Mouse (Mus musculus): Measurements from ENCODE around the gene Cstad.

Gene Cstad

GRCm38 (mm10) chr2:30629860-30630259 is 35.0 kb downstream of the Cstad start:
- DNase-seq = no peak

DNA sequence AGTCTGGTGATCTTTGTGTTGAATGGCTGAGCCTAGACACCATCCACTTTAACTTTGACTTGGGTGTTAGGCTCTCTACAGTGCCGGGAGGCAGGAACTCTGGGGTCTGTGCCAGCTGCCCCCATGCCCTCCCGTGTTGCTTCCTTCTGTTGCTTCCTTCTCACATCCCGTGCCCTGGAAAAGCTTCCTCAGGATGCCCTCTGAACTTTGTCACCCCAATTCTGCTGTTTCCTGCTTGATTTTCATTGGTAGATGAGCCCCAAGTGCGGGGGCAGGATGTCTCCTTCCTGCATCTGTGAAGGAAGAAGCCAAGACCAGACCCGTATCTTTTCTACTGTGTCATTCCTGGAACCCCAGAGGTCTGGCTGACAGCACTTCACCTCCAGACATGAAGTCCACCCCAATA is 41.4 kb downstream of the Cstad start:
- peak; percentile 55 to 73 for DNase-seq

- DNase-seq = no peak
Observed at GRCm38 (mm10) chr2:30637991-30638390, 43.2 kb downstream of the Cstad start.

- no peak for DNase-seq
Observed at GRCm38 (mm10) chr2:30640021-30640481, 45.2 kb downstream of the Cstad start.

DNA sequence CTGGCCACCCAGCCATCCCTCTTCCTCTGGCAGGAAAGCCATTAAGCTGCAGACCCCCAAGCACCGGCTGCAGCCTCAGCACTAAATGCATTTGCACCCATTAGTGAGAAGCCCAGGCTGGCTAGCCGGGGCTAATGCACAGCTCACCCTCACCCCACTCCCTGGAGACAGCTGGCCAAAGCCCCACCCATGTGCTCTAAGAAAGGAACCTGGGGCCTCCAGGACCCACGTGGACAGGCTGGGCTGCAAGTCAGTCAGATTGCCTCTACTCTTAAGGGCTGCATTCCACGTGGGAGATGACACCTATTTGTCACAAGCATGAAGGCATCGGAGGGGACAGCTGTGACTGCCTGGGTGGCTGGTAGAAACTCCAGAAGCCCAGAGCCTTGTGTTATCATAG is 48.0 kb downstream of the Cstad start:
- no peak for DNase-seq

DNA sequence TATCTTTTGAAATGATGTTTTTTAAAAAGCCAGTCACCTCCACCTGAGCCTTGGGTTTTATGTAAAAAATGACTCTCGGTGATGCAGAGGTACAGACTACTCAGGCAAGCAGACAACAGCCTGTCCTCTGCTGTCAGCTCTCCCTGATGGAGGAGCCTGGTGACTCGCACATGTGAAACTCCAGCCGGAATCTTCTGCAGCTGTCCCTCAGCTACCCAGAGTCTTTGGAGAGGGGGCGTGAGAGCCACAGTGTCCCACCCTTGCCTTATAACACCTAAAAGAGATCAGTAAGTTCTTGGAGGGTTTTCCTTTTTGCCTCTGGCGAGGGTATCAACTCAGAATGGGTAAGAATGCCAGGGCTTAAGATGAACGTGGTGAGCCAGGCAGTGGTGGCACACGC is 48.6 kb downstream of the Cstad start:
- no peak for DNase-seq

- DNase-seq = peak; percentile 36 to 62
Observed at GRCm38 (mm10) chr2:30646833-30647232, 52.0 kb downstream of the Cstad start.

GRCm38 (mm10) chr2:30647303-30647881 is 52.6 kb downstream of the Cstad start:
- DNase-seq = peak; percentile 32 to 43

DNA sequence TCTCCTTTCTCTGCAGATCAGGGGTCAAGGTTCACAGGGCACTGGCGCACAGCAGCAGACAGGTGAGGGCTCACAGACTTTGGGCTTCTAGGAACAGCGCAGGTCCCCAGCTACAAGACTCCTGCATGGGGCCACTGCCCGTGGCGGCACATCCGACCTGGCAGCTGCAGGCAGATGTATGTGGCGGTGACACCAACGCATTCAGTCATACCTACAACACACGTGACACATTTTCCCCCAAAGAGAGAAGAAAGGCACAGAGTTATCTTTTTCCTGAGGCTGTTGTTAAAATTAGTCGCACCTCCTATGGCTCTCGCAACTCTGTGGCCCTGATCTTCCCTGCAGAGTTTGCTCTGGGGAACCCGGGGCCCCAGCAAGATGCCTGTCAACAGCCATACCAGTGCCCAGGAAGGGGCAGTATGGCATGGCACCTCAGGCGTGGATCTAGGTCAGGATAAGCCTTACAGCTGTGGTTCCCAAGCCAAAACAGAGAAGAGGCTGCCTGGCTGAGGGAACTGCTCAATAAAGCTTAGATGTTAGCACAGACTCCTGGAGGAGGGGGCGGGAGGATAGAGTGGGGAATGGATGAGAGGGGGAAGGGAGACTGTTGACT is 53.1 kb downstream of the Cstad start:
- DNase-seq = no peak

GRCm38 (mm10) chr2:30650249-30650648 is 55.4 kb downstream of the Cstad start:
- no peak for DNase-seq

DNA sequence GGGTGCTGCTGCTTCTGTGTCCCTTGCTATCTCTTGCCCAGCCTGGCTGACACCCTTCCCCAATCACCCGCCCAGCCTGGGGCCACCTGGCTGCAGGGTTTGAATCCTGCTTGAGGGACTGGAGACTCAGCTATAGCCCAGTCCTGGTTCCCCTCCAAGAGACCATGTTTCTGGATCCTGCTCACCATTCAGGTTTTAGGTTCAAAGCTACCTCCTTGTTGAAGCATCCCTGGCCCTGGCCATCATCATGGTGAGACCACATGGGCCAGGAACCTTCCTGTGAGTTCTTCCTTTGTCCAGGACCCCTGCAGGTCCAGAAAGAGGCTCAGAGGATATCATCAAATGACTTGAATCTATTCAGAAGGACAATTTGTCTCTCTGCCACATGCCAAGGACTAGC is 57.0 kb downstream of the Cstad start:
- DNase-seq = no peak

DNA sequence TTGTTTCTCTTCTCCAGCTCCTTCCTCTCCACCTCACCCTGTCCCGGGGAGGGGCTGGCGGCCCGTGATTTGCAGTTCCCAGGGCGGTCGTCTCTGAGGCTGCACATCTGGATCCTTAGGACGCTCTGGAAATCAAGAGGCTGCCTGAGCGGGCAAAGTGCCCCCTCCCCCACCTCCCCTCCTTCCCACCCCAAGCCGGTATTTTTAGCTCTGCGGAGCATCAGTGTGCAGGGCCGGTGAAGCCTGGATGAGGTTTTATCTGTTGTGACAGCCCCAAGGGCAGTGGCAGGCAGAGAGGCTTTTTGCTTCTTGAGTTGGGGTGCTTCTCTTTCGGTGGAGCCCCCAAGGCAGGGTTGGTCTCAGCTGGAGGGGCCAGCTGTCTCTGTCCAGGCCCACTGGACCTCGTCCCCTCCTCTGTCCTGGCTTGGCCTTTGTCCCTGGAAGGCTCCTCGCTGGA is 57.8 kb downstream of the Cstad start:
- DNase-seq = no peak

DNA sequence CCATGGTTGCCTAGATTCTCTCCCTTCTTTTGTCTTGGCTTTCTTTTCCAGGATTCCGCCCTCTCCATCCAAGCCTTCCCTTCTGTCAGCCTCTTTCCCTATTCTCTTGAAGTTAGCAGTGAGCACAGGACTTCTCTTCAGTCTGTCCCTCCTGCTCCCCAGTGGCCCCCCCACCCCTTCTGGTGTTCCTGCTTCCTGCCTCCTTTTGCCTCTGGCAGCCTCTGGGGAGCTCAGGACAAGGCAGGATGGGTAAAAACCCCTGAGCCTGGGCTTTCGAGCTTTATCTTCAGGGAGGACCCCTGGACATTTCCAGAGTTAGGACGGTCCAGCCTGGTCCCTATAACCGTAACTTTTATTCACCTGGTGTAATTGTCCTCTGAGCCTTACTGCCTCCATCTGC is 58.2 kb downstream of the Cstad start:
- no peak for DNase-seq

DNA sequence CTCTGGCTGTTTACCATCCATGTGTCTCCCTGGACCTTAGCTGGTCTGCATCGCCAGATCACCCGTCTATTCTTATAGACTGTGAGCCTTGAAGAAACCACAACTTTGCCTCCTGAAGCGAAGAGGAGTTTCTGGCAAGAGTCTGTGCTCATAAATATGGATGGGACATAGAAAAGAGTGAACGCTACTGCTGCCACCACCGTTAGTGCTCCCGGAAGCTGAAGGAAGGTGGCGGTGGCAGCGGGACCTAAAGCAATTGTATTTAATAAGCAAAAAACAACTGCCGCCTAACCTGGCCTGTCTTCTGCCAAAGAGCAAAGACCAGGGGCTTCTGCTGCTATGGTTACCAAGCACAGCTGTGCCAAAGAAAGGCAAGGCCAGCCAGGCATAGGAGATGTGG is 59.3 kb downstream of the Cstad start:
- DNase-seq = peak in 1 of 2 experiments; percentile 25

GRCm38 (mm10) chr2:30654582-30654981 is 59.7 kb downstream of the Cstad start:
- DNase-seq = peak; percentile 82 to 92

DNA sequence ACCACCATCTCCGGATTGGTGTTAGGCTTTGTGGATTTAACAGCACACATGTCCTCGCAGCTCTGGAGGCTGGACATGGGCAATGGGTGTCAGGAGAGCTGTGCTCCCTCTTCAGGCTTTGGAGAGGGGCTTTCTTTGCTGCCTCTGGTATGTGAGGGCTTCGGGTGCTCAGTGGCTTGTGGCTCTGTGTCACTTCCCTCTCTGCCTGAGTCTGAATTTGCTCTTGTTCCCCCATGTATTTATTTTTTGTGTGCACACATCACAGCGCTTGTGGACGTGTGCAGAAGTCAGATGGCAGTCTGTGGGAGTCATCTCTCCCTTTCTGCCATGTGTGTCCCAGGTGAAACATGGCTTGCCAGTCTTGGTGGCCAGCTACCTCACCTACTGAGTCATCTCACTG is 60.9 kb downstream of the Cstad start:
- no peak for DNase-seq

DNA sequence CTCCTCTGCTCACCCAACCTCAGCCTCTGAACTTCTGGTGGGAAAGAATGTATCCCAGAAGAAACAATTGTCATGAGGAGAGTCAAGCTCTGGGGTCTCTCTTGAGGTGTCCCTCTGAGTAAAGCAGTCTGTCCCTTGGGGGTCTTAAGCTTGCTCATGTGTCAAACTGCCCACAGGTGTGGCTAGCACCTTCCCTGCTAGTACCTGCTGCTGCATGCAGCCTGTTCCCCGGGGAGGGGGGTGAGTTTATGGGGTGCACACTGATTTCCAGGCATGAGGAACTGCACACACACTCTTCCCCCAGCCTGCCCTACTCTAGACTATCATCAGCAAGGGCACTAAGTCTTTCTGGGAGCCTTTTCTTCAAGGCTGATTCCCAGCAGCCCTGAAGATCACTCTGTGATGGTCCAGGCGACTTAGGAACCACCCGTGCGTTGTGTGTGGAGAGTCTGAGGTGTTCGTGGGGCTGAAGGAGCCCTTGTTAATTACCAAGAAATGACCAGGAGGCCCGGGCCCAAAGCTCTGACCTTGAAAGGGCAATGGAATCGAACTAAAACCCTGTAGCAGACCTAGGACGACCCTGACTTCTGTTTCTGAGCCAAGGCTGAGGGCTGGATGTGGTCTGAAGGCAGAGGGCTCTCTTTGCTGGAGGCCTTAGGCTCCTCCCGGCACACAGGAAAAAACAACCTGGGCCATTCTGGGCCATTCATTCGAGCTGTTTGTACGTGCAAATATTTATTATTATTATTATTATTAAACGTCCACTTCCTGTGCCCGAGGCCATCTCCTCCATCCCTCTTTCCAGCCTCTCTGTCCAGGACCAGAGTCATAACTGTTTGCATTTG is 62.1 kb downstream of the Cstad start:
- DNase-seq = peak in 1 of 2 experiments; percentile 31

DNA sequence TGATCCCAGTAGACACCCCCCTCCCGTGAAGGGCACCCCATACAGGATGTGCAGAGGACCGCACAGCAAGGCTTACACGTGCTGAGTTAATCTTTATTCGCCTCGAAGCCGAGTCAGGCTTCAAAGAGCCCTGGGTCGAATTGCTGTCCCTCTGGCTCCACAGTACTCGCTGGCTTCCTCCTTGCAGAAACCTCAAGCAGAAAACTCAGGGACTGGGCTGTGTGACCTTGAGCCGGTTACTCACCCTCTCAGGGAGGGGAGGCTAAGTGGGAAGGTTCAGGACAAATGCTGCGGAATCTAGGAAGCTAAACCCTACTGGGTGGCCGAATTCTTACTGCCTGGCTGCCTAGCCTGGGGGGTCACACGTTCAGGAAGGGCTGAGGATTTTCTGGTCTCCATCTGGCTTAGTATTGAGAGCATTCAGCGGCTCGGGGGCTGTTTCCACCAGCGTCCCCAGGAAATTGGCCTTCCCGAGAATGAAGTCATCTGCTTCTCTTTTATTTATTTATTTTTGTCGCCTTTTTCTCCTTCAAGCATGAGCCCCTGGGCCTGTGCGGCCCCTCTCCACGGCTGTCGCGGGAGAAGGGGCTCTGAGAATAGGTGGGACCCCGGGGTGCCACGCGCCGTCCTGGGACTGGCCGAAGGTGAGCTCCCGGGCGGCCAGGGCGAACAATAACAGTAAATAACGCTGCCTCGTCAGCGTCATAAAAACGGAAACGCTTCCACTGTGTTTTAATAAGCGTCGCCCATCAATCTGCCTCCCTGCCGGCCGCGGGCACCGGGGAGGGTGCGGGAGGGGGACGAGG is 63.0 kb downstream of the Cstad start:
- peak; percentile 86 to 88 for DNase-seq

DNA sequence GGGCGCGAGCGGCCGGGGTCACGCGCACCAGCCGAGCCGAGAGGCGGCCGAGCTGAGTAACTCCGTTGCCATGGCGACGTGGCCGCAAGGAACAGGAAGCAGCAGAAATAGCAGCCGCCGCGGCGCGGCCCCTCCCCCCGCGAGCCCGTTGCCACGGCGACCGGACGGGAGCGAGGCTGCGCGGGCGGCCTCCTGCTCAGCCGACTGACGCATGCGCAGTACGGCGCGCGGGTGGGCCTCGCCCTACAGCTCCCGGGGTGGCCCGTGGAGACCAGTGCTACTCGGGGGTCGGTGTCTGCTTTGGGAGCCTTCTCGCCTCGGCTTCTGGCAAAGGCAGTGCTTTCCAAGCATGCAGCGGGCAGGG is 63.6 kb downstream of the Cstad start:
- DNase-seq = peak; percentile 99 to 100

All from kidney, adult 8-10 months (tissue).